Mouse (Mus musculus): ENCODE measurements around the gene Pon2. TPM values are rescaled to one million over a fixed set of nuclear protein-coding genes. Genes with fewer than 3 reads are reported as not detected.
"Not testable (repeated sequence)": the region's sequence is repeated elsewhere in the genome, so short reads cannot be mapped to it uniquely, and the experiment has no call there.

Gene Pon2
- total RNA-seq, 1 experiment from 2014 or later, result 28.5 TPM

DNA sequence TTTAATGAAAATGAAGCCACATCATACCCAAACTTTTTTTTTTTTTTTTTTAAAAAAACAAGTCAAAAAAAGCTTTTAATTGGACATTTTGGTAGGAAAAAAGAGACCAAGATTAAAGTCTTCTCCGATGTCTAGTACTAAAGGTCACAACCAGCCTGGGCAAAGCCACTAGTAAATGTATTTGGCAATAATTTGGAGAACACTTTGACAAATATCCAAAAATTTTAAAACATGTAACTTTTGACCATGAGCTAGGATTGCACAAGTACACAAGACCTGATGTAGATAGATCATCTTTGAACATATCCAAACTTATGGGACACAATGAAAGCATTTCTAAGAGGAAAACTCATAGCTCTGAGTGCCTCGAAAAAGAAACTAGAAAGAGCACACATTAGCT, 74.7 kb downstream of the Pon2 start:
- DNase-seq, result not testable (repeated sequence)

DNA sequence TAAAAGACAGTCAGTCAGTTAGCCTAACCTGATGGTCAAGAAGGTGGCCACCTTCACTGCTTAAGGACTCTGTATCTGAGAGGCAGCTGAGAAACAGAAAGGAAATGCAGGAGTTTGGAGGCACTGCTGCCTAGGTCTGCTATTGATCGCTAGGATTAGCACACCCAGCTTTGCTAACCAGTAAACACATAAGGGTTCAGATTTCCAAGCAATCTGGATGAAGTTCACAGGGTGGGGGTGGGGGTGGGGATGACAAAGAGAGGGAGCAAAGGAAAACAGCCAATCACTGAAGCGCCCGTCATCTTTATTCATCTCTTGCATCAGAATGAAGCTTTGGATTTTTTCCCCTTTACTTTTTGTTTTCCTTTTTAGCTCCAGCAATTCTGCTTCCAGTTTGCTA, 76.2 kb downstream of the Pon2 start:
- DNase-seq, result no peak

DNA sequence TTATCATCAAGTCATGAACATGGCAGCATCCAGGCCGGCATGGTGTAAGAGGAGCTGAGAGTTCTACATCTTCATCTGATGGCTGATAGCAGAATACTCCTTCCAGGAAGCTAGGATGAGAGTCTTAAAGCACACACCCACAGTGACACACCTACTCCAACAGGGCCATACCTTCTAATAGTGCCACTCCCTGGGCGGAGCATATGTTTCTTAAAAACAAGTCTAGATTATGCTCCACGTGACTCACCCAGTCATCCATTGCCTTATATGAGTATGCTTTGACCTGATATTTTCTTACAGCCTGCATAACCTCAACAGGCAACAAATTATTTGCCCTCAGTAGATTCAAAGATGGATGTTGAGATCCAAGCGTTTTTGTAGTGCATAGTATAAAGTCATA, 80.1 kb downstream of the Pon2 start:
- no peak for DNase-seq

Other genes starting within 250 kb of the Pon2 start
- gene Pon1, start 104.5 kb downstream of the Pon2 start, total RNA-seq (2021), result 6.8 and 95.2 TPM in 2 replicates
- 115 and 118 TPM in 2 replicates for gene Pon3, start 42.2 kb downstream of the Pon2 start, total RNA-seq (2021)
- 5.3 and 5.7 TPM in 2 replicates for gene Asb4, start 84.9 kb upstream of the Pon2 start, total RNA-seq (2021)
- 533 and 734 TPM in 2 replicates for gene Pdk4, start 197.9 kb upstream of the Pon2 start, total RNA-seq (2021)